Mouse (Mus musculus): ENCODE results near the gene Tnip1.
"Not testable (repeated sequence)": the region's sequence is repeated elsewhere in the genome, so short reads cannot be mapped to it uniquely, and the experiment has no call there.

The Tnip1 gene

DNA sequence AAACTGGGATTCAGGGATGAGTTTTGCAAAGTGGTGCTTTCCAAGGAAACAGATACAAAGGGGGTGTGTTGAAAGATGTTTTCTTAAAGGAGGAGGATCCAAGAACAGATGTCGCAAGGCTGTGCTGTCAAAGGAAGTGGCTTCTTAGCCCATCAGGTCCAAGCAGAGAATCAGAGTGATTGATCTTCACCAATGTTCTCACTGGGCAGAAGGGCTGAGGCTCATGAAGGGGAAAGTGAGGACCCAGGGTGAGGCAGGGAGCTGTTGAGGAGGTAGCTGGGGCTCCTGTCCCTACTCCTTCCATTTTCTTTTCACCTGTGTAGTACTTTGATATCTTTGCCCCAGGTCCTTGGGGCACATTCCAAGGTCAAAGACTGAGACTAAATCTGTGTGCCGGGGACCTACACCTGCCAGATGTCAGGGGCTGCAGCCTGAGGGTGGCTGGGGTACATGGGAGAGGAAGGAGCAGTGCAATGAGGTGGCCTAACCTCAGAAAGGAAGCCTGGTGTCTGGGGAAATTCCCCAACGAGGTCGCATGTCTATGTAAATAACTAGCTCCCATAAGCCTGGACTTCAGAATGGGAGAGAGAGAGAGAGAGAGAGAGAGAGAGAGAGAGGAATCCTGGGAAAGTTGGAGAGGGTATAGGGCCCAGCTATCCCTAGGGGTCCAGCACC is 9.5 kb upstream of the Tnip1 start:
- no peak for DNase-seq (ENCODE audit: low spot score in 2 of 2)

DNA sequence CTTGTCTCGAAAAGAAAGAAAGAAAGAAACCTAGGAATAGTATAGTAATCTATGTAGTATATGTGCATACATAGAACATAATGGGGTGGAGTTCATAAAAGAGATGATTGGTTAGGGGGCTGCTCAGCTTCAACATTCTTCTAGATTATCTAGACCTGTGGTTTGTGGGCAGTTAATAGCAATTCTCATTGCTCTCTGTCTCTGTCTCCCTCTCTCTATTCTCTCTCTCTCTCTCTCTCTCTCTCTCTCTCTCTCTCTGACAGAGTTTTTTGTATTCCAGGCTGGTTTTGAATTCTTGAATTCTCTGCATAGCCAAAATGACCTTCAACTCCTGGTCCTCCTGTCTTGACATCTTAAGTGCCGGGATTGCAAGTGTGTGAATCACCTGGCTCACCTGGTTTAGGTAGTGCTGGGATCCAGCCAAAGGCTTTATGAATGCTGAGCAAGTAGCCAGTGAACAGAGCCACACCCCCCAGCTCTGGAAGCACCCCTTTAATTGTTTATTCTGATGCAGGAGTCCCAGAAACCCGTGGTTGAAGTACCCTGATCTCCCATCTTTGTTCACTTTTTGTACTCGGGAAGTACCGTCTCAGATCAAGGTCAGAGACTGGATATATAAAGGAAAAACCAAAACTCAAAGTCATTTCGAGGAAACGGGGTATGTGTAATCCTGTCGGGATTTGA is 8.8 kb upstream of the Tnip1 start:
- DNase-seq (ENCODE audit: low spot score in 2 of 2): no peak

DNA sequence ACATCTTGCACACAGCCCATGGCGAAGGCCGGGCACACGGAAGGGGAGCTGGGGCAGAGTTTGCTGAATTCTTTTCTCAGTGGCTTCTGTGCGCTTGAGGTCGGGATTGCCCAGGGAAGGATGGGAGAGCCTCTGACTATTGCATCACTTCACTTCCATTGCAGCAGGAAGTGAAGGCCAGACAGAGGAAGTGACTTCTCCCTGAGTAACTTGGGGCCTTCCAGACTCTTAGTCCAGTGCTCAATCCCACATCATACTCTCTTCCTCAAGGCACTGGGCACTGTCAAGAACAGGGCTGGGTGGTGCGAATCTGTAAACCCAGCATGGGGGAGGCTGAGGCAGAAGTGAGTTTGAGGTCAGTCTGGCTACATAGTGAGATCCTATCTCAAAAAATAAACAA is 2.5 kb upstream of the Tnip1 start:
- DNase-seq (ENCODE audit: low spot score in 2 of 2): no peak

DNA sequence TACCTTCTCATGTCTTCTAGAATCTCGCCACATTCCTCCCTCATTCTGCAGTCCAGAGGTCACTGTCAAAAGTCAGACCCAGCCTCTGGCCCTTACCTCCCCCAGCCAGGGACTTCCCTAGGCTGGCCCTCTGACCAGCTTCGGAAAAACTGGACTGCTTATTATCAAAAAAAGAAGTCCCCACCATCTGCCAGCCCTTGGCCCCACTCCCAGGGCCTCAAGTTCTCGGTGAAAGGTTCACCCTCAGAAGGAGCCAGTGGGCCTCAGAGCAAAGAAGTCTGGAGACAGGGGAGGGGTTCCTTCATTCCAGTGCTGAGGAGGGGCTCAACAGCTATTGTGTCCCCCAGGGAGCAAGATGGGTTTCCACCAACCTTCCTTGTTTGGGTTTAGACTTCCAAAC is 796 bp downstream of the Tnip1 start:
- DNase-seq (ENCODE audit: low spot score in 2 of 2): no peak

DNA sequence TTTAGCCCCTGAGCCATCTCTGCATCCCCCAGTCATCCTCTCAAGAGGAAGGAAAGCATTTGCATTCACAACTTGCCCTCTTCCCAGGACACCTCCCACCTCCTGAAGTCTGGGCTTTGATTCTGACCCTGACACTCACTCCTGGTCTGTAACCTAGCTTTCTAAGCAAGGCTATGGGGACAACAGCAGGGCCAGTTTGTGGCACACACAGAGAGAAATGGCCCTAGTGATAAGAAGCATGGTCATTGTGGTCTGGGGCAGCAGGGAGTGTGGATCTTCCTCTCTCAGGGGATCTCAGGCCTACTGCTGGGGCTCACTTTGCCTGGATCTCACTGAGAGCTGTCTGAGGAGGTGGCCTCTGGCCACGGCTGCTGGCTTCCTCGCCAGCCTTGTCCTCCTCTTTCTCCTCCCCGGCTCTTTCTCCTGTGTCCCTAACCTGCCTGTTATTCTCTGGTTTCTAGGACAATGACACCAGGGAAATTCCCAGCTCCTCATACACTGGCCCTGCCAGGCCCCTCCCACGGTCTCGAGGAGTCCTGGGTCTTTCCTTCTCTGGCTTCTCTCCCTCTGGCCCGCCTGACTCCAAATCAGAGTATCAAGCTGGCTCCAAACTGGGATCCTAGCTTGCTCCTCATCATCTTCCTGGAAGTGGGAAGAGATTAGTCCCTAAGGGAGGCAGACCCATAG is 1.4 kb downstream of the Tnip1 start:
- DNase-seq (ENCODE audit: low spot score in 2 of 2): no peak

DNA sequence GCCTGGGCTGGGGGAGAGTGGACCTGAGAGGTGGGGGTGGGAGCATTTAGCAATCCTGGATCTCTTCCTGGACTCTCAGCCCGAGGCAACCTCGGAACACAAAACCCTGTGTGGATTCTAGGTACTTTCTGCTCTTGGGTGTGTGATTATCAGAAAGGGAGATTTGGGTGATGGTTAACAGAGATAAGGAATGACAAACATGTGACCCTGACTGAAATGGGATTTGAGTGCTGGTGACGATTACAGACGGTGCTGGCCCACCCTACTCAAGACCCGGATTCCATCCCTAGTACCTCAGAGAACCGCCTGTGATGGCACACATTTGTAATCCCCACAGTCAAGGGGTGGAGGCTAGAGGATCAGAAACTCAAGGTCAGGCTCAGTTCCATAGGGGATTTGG is 2.5 kb downstream of the Tnip1 start:
- DNase-seq (ENCODE audit: low spot score in 2 of 2): no peak

DNA sequence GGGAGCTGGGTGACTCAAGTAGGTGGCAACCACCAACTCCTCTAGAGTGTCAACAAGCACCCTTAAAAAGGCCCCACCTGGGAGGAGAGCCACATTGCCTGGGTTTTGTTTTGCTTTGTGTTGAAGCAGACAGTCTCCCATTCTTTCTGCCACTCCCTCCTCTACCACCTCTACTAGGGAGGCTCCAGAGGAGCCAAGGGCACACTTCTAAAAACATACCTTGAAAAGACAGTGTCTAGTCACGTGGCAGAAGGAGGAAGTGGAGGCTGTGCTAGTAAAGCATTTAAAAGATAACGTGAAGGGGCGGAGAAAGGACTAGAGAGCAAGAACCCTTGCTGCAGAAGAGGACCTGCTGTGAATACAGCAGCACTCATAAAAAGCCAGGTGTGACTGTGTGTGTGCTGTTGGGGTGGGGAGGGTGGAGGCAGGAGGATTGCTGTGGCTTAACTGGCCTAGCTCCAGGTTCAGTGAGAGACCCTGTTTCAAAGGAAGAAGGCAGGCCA is 4.1 kb downstream of the Tnip1 start:
- no peak for DNase-seq (ENCODE audit: low spot score in 2 of 2)

DNA sequence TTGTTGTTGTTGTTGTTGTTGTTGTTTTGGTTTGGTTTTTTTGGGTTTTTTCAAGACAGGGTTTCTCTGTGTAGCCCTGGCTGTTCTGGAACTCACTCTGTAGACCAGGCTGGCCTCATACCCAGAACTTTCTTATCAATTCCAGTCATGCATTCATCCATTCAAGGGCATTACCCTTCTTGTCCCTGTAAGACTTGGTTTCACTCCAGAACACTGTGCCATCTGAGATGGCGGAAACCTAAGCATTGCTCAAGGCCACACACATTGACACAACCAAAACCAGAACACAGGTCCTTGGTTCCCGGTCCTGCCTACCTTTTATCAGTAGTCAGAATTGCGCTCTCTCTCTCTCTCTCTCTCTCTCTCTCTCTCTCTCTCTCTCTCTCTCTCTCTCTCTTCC is 5.0 kb downstream of the Tnip1 start:
- DNase-seq (ENCODE audit: low spot score in 2 of 2): not testable (repeated sequence)

DNA sequence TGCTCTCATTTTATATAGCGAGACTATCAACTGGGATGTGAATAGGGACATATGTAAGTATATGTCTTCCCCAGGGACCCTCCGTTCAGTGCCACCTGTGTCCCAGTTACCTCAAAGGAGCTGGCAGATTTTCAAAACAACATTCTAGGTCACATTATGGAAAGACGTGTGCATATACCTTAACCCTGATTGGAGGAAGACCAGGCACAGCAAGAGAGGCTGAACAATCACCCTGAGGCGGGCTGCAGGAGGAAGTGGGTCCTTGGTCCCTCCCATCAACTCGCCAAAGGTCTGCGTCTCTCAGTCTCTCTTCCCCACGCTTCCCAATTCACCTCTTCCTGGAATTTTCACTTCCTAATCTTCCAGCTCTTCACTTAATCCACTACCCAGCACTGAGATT is 5.8 kb downstream of the Tnip1 start:
- no peak for DNase-seq (ENCODE audit: low spot score in 2 of 2)

DNA sequence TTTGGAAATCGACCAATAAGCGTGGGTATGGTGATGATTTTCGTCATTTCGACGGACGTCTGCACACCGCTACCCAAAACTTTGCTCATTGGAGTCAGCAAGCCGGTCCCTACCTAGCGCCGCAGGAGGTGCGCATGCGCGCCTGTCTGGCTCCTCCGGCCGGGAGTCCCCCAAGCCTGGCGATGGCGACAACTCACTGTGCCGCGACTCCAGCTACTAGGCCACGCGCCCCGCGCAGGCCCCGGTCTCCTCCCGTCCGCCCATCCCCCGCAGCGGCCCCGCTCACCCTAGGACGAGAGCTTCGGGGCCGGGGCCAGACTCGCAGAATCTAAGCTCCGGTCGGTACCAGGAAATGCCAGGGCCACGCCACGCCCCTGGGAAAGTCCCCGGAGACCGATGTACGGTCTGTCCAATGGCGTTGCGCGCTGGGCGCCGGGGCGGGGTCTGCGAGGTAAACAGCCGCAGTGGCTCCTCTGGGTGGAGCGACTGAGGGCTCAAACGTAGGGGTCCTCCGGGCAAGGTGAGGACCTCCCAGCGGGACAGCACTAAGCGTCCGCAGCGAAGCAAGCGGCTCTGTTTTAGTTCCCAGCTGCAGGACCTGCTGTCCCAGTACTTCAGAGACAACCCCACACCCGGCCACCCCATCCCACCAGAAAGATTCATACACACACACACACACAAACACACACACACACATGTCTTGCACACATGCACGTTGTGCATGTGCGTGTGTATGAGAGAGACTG is 6.8 kb downstream of the Tnip1 start:
- peak; percentile 96 to 97 for DNase-seq (ENCODE audit: low spot score in 2 of 2)

DNA sequence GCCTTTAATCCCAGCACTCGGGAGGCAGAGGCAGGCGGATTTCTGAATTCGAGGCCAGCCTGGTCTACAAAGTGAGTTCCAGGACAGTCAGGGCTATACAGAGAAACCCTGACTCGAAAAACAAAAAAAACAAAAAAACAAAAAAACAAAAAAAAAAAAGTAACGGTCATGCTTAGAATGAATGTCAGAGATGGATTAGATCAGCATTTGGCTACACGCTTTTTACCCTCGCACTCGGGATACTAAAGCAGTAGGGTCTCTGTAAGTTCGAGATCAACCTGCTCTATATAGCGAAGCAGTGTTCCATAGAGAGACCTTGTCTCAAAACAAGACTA is 7.3 kb downstream of the Tnip1 start:
- not testable (repeated sequence) for DNase-seq (ENCODE audit: low spot score in 2 of 2)

DNA sequence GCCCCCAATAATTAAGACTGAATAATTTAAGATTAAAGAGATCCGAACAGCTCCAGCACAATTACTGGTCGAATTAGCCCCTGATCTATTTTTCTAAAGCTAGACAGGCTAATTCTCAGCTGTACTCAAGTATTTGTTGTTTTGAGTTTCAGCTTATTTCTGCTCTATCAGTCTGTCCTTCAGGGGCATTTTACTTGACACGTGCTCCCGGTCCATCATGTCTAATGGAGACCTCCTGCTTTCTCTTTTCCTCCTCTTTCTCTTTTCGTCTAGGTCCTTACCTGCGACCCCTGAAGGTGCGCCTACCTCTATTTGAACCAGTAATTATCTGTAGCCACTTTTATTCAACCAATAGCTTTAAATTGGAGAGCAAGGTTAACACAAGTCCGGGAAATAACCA is 8.0 kb downstream of the Tnip1 start:
- no peak for DNase-seq (ENCODE audit: low spot score in 2 of 2)

DNA sequence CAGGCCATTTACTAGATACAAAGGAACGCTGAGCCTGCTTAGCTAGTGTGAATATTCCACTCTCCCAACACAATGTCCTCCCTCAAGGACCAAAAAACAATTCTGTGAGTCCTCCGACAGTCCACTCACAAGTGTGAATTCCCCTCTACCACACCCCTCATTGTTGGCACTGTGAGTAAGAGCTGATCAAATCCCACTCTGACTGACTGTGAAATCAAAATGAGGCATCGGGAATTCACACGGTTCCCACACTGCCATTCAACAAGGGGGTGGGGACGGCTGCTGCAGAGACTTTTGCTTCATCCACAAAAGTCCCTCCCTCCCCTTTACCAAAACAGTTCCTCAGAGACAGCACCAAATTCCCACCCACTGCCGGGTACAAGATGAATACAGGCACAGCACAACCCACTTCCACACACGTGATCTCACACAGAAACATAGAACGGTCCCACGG is 8.7 kb downstream of the Tnip1 start:
- no peak for DNase-seq (ENCODE audit: low spot score in 2 of 2)

DNA sequence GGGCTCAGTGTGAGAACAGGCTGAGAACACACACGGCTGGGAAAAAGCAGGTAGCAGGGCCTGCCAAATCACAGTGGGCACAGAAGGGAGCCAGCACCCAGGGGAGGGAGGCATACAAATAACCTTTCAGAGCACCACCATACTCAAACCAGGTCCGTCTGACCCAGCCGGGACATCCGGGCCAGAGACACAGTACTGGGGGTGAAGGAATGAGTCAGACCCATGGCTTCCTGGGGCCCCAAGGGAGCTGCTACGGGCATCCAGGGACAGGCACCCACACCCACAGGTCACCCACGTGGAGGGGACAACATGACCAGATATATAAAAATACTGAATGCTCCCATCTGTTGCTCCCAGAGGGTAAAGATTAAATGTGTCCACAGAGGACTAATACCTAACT is 10.1 kb downstream of the Tnip1 start:
- DNase-seq (ENCODE audit: low spot score in 2 of 2): no peak

DNA sequence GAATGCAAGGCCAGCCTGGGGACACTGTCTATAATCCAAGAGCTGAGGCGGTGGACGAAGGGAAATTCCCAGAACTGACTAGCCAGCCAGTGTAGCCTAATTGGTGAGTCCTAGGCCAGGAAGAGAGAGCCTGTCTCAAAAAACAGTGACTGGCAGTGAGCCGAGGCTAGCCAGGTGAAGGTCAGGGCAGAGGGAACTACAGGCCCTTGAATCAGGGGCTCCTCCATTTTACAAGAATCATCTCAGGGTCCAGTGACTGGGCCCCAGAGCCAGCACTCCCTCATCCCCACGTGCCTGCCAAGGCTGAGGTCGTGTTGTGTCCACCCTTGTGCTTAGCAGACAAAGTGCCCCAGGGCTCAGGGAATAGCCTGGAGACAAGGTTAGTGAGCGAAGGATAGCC is 12.0 kb downstream of the Tnip1 start:
- no peak for DNase-seq (ENCODE audit: low spot score in 2 of 2)

DNA sequence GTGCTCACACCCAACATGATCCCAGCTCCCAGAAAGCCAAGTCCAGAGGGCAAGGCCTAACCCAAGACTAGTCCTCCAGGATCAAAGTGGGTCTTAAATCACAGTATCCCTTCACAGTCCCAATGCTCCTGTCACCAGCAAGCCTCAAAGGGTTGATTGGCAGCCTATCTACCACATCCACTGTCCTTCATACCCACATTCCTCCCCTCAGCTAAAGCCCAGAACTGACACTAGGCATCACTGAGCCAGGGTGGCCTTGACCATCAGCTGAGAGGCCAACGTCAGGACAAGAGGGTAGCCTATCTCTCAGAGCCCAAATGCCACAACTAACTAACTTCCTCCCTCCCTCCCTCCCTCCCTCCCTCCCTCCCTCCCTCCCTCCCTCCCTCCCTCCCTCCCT is 13.0 kb downstream of the Tnip1 start:
- no peak for DNase-seq (ENCODE audit: low spot score in 2 of 2)

DNA sequence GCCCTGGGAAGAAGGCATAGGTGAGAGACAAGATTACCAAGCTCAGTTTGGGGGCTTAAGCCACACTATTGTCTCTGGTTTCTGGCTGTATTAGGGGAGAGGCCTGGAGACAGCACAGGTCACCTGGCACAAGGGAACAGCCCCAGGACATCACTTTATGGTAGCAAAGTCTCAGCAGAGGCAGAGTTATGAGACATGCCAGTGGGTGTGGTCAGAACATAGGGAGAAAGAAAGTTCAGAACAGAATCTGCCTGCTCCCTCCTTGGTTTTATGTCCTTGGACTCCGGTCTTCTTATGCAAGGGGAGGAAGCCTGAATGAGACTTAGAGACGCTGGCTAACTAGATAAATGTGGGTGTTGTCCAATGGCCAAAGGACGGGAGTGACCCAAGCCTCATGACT is 18.0 kb downstream of the Tnip1 start:
- DNase-seq (ENCODE audit: low spot score in 2 of 2): no peak

DNA sequence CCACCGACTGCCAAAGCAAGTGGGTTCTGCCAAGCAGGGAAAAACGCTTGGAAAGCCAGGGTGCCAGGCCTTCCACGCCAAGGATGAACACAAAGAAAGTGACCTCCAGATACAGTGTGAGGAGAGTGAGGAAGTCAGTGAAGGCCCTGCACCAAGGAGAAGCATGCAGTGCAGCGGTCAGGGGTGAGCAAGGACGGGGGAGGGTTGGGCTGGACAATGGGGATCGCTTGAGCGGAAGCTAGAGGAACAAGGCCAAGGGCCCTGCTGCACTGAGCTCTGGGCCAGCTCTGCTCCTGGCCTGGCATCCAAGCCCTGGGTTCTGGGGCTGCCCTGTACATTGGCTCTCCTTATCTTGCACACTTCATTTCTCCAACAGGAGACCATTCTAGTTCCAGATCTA is 22.7 kb downstream of the Tnip1 start:
- DNase-seq (ENCODE audit: low spot score in 2 of 2): no peak

DNA sequence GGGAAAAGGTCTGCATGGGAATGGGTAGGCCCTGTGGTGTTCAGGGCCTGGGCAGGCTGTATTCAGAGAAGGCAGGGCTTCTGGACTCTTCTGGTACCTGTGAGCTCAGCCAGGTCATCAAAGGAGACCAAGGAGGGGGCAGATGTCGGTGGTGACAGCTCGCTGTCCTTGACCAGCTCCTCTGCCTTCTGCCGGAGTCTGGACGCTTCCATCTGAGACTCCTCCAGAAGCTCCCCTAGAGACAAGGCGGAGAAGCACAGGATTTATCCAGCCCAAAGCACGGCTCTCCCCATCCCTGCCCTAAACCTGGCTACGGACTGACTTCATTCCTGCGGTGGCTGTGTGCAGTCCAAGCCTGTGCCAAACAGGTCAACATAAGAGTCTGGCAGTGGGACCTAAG is 23.2 kb downstream of the Tnip1 start:
- DNase-seq (ENCODE audit: low spot score in 2 of 2): no peak

DNA sequence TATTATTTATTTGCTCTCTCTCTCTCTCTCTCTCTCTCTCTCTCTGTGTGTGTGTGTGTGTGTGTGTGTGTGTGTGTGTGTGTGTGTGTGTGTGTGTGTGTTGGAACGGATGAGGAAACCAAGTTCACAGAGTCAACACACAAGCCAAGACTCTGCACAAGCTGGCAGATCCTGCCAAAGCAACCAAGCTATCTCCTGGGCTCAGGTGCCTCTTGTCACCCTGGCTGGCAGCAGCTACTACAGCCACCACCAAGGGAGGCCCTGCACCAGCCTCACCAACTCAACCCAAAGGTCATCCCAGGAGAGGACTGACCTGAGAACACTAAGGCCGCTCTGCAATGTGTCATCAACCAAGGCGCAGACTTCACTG is 26.0 kb downstream of the Tnip1 start:
- DNase-seq (ENCODE audit: low spot score in 2 of 2): no peak

DNA sequence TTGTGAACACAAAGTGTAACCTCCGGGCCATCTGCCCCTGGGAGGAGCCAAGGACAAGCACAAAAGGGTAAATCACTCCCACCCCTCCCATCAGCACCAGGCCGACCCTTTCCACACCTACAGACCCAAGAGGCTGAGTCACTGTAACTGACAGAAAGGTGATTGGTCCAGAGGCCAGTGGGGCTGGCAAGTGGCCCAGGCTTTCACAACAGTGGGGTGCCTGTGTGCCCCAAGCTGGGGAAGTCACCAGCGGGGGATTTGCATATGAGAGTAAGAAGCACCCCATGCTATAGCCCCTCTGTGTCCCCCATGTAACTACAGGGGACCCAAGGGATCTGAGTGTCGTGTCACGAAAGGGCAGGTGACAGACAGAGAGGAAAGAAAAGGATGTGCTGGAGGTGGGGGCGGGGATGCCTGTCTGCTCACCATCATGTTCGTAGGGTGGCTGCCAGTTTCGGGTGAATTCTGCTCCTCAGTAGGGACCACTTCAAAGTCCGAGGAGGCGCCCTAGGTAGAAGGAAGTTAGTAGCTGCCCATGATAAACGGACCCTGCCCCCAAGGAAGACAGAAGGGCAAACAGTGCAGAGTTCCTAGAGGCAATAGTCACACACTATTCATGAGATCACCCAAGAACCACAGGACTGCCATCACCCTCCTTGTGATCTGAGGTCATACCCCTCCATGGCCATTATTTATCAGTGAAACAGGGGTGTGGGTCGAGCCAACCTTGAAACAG is 26.5 kb downstream of the Tnip1 start:
- no peak for DNase-seq (ENCODE audit: low spot score in 2 of 2)

DNA sequence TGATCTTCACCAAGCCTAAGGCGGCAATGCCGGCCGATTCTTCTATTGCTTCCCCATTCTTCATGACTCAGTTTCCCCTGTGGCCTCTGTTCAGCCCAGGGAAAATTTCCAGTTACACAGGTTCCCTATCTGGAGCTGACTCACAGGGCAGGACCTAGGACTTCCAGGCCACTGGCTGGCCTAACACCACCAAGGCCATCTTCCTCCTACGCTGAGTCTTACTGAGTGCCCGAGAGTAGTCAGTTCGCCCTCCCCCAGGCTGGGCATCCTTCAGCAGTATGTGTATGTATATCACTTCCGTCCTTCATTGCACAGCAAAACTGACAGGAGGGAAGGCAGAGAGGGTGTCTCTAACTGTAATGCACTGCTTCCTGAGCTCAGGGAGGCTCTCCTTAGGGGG is 28.5 kb downstream of the Tnip1 start:
- no peak for DNase-seq (ENCODE audit: low spot score in 2 of 2)
